Mouse (Mus musculus): Measurements from ENCODE around the gene F2.

GRCm38 (mm10) chr2:91644021-91644420 is 7.8 kb upstream of the F2 start:
- no peak for TF ChIP-seq E2F4 (IDR thresholded peaks at IDR 0.05; ENCODE audit: insufficient read depth)
- TF ChIP-seq CEBPB (IDR thresholded peaks at IDR 0.05; ENCODE audit: insufficient read depth, poor library complexity, severe bottlenecking): no peak
- TF ChIP-seq POLR2A (IDR thresholded peaks at IDR 0.05; ENCODE audit: insufficient read length, low read depth): no peak
- TF ChIP-seq USF1 (IDR thresholded peaks at IDR 0.05; ENCODE audit: low read depth): no peak
- no peak for TF ChIP-seq MYOD1 (IDR thresholded peaks at IDR 0.05; ENCODE audit: control insufficient read depth in 1 of 3, insufficient read length in 2 of 3, low read depth in 2 of 3)
- no peak for TF ChIP-seq POLR2AphosphoS2 (IDR thresholded peaks at IDR 0.05; ENCODE audit: insufficient read length, low read depth)
- no peak for TF ChIP-seq MAX (IDR thresholded peaks at IDR 0.05; ENCODE audit: low read depth)
